Mouse (Mus musculus) pancreas, adult 10 weeks (tissue): ENCODE measurements around the gene Eftud2. TPM values are rescaled to one million over a fixed set of nuclear protein-coding genes. Genes with fewer than 3 reads are reported as not detected.

Experiments used
- polyA plus RNA-seq: library from polyadenylated mRNA; stranded (reverse); fragments of 350-450 nt; fragmentation: Illumina TruSeq; extraction: RNeasy Lipid Tissue Mini Kit (QIAGEN cat#74804); gene quantifications from one replicate; pipeline ENCODE4 v1.2.3, GENCODE M21; 2015; ENCODE audit warnings: low read depth, low replicate concordance; ENCODE audit not compliant: insufficient read depth

Gene Eftud2
- polyA plus RNA-seq = 18.6 TPM

DNA sequence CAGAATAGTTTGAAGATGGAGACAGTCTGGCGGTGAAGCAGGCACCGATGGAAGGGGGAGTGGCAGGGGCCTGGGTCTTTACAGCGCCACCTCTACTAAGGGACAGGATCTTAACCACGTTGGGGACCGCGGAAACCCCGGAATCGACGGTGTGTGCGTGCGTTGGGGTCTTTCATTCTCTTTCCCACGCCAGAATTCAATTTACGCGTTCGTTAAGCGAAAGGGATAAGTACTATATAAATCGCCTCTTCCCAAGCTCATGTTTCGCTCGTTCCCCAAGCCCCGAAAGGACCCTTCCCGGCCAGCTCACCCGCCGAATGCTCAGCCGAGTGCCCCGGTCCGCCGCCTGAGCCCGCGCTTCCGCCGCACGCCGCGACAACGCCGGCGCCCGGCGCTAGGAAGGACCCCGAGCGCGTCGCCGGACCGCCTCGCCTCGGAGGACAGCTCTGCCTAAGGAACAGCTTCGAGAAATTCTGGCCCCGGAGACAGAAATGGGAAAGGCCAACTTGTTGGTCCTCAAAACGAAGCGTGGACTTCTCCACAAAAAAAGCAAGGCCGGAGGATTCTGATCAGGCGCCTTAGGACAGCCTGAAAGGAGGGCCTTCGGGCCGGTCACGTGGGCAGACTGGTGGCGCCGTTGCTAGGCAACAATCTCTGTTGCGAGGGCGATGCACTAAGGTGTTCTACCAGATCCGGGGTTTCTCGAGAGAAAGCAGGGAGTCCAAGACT is at the start of gene Eftud2, which contains the start of gene Ccdc103:
Eftud2 (minus strand) TSS at position 401 of the 729 bp plus-strand sequence.
Ccdc103 (plus strand) TSS at position 620 of the 729 bp plus-strand sequence.

DNA sequence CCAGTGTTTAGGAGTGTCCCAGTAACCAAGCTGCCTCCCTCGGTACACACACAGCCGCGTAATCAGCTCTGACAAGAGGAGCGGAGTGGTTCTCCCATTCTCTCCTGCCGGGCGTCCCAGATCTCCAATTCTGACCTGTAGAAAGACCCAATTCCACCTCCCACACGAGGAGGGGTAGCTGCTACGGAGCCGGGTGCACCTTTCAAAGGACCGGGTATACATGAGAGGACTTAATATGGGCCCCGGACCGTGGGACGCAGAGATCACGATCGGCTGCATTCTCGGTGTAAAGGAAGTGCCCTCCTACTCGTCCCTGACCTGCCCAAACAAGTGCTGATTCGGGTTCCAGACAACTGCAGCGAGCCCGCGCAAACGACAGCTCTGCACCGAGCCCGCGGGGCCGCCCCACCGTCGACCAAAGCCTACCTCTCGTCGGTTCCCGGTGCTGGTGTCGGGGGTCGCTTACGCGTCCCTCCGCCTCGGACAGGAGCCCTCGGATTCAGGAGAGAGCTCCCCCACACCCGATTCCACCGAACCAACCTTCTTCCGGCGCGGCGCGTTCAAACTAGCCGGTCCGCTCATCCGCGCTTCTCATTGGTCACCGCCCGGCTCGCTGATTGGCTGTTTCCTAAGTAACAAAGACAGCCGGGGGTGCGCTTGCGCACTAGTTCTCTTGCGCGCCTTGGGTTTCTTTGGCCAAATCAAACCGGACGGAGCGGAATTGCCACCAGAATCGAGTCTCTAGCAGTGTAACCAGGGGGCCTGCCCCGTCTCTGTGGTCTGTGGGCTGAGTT is 44.0 kb upstream of the Eftud2 start, which contains the start of gene Kif18b:
Kif18b (minus strand) TSS at position 568 of the 794 bp plus-strand sequence.

DNA sequence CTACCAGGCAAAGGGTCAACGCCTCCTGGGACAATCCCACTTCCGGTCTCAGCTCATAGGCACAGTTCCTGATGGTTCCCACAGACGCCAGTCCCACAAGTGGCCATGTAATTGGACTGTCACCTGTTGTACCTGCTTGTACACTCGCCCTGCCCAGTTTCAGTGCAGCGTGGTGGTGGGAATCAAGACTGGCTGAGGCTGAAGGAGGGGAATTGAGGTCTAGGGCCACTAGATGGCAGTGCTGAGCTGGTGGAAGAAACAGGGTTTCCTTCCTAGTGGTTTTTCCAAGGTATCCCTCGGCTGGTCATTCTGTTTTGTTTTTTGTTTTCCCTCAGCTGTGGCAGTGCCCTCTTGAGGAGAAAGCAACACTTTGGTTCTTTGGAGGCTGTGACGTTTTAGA is 20.0 kb upstream of the Eftud2 start, which contains the start of gene Gfap:
Gfap (minus strand) TSS at position 150 of the 400 bp plus-strand sequence.

DNA sequence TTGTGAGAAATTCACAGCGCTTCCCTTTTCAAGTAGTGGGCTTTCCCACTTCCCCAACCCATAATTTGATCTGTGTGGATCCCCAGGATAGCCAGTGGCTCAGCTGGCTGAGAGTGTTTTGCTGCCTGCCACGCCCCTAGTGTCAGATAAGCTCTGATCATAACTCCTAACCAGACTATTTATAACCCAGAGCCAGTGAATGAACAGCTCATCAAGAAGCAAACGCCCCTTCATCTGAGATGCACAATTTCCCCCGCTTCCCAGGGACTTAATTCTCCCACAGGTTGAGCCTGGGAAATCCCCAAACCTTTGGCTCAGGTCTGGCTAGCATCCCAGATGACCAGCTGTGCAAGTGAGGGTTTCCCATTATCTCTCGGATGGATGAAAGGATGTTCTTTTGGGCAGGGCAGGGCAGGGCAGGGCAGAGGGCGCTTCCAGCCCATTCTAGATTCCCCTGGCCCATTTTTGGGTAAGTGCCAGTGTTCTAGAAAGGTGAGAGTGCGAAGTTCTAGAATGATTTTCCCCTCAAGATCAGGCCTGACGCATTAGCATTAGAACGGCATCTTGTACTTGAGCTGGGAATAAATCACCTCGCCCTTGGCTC is 3.9 kb upstream of the Eftud2 start, which contains the start of gene Fam187a:
Fam187a (plus strand) TSS at position 554 of the 604 bp plus-strand sequence.

DNA sequence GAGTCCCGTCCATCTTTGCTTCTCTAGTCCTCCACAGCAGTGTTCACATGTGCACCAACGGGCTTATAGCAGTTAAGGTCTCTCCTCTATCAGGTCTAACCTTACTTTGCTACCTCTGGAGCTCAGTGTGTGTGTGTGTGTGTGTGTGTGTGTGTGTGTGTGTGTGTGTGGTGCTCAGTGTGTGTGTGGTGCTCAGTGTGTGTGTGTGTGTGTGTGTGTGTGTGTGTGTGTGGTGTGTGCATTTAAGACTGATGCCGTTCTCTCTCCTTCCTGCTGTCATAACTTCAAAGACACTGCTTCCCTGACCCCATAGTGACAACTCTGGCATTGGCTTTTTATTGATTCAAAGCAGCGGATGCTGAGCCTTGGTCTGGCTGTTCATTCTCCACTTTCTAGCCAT is 45.2 kb downstream of the Eftud2 start, which contains the start of gene Higd1b:
Higd1b (plus strand) TSS at position 301 of the 400 bp plus-strand sequence.

DNA sequence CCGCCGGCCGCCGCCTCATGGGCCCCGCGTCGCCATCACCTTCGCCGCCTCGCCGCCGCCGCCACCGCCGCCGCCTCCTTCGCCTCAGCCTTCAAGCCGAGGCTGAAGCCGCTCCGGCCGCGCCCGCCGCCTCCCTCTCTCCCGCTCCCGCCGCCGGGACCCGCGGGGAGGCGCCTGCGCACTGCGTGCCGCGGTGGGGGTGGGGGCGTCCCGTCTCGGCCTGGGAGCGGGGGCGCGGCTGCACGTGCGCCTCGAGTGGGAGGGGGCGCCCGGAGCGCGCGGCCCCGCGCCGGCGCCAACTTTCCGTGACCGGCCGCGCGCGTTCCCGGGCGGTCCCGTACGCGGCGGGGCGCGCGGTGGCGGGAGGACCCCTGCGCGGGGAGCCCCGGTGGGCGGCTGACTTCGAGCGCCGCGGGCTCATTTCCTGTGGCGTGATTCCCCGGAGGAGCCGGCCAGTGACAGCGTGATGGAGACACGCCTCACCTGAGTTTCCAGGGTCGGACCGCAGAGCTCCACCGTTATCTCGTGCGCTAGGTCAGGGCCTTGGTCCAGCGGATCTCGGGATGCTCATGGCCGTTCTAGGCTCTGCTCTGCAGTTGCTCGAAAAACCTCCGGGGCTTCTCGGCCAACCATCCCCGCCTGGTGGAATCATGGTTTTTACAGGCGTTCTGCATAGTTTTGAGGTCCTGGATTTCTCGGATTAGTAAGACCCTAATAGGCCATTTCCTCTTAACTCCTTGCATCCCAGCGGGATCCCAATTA is 61.6 kb downstream of the Eftud2 start, which contains the start of gene Gjc1:
Gjc1 (minus strand) TSS at position 680 of the 762 bp plus-strand sequence.

Other genes starting within 250 kb of the Eftud2 start
- not detected for gene Meioc, start 217.3 kb downstream of the Eftud2 start, polyA plus RNA-seq
- gene Ccdc43, start 183.2 kb downstream of the Eftud2 start, polyA plus RNA-seq = 4.7 TPM
- 2.2 TPM for gene Adam11, start 119.5 kb downstream of the Eftud2 start, polyA plus RNA-seq
- 3.2 TPM for gene Gjc1, start 61.3 kb downstream of the Eftud2 start, polyA plus RNA-seq
- 4.0 TPM for gene Higd1b, start 45.1 kb downstream of the Eftud2 start, polyA plus RNA-seq
- not detected for gene Ccdc103, start 219 bp upstream of the Eftud2 start, polyA plus RNA-seq
- not detected for gene Fam187a, start 4.2 kb upstream of the Eftud2 start, polyA plus RNA-seq
- gene Gfap, start 19.9 kb upstream of the Eftud2 start, polyA plus RNA-seq = not detected
- not detected for gene Kif18b, start 44.1 kb upstream of the Eftud2 start, polyA plus RNA-seq
- gene C1ql1, start 65.7 kb upstream of the Eftud2 start, polyA plus RNA-seq = not detected
- 7.1 TPM for gene Nmt1, start 147.2 kb upstream of the Eftud2 start, polyA plus RNA-seq
- 9.6 TPM for gene Dcakd, start 147.3 kb upstream of the Eftud2 start, polyA plus RNA-seq
- gene Plcd3, start 220.7 kb upstream of the Eftud2 start, polyA plus RNA-seq = 5.5 TPM
- 23.8 TPM for gene Acbd4, start 220.7 kb upstream of the Eftud2 start, polyA plus RNA-seq
- 6.8 TPM for gene Hexim1, start 235.2 kb upstream of the Eftud2 start, polyA plus RNA-seq